Mouse (Mus musculus) bone marrow, adult 2 months (tissue): Measurements from ENCODE around the gene Lrba. TPM values are rescaled to one million over a fixed set of nuclear protein-coding genes. Genes with fewer than 3 reads are reported as not detected.

Source experiments
- H3K27ac ChIP-seq: fragments of 200-500 bp; 2 replicates; pipeline ENCODE4 v1.5.1; 2012; ENCODE audit warnings: low read depth, mild to moderate bottlenecking, control low read depth, inconsistent platforms, low read length; ENCODE audit not compliant: control insufficient read depth, poor library complexity, insufficient read depth
- H3K4me1 ChIP-seq: fragments of 200-500 bp; 2 replicates; pipeline ENCODE4 v1.6.1; 2011; ENCODE audit warnings: low read length; ENCODE audit not compliant: control insufficient read depth, insufficient read depth
- H3K4me3 ChIP-seq: fragments of 200-500 bp; replicated peaks from 2 replicates; pipeline ENCODE3; 2011; ENCODE audit warnings: mild to moderate bottlenecking, low read depth, low read length, control low read depth; ENCODE audit not compliant: control insufficient read depth
- CTCF ChIP-seq: fragments of 200-500 bp; IDR thresholded peaks from 2 replicates; pipeline ENCODE4 v1.5.1; 2011; ENCODE audit warnings: low read length, control low read depth; ENCODE audit not compliant: control insufficient read depth, insufficient read depth
- POLR2A ChIP-seq: fragments of 200-500 bp; IDR thresholded peaks from 2 replicates; pipeline ENCODE4 v1.6.1; 2011; ENCODE audit warnings: low read depth, mild to moderate bottlenecking, control low read depth, low read length, borderline replicate concordance; ENCODE audit not compliant: control insufficient read depth
- WGBS: fragments of 180-500 bp; shearing (Covaris S2); methylation state at CpG from one replicate; pipeline ENCODE4 v1.1.7; 2018; 5-methylcytosine and 5-hydroxymethylcytosine counted together
- polyA plus RNA-seq: library from polyadenylated mRNA; stranded (reverse); fragments of >200 nt; gene quantifications from 2 replicates; pipeline ENCODE4 v1.2.4, GENCODE M21; 2011; ENCODE audit warnings: low replicate concordance; ENCODE audit not compliant: missing spikeins, insufficient read depth, insufficient read length

Lrba gene
- polyA plus RNA-seq, 1 experiment: 12.3 TPM

- Histone ChIP-seq H3K27ac (no peak overlapping the region), H3K4me1 (no peaks in the 10 kb centered on the region; the same call in 1 of the 2 replicates), H3K4me3 (no peak overlapping the region)
- 10% methylated on average over 1 of the region's 1 CpGs for WGBS
- TF ChIP-seq CTCF: no peak
- no peak for TF ChIP-seq POLR2A
Measured at GRCm38 (mm10) chr3:86635940-86636339, 411.5 kb downstream of the Lrba start.

GRCm38 (mm10) chr3:86638552-86639348, 414.3 kb downstream of the Lrba start:
- TF ChIP-seq CTCF (no peak), POLR2A (no peak)
- Histone ChIP-seq H3K4me3 (no peak overlapping the region), H3K27ac (no peak overlapping the region), H3K4me1 (no peaks in the 10 kb centered on the region; the same call in 1 of the 2 replicates)
- WGBS: 79% methylated on average over 2 of the region's 2 CpGs

- TF ChIP-seq POLR2A (no peak), CTCF (no peak)
- Histone ChIP-seq H3K4me3 (no peak overlapping the region), H3K4me1 (no peaks in the 10 kb centered on the region), H3K27ac (no peak overlapping the region)
- WGBS: 80% methylated on average over 5 of the region's 5 CpGs
Measured at GRCm38 (mm10) chr3:86641393-86641792, 416.9 kb downstream of the Lrba start.

GRCm38 (mm10) chr3:86641796-86642195, 417.3 kb downstream of the Lrba start:
- TF ChIP-seq CTCF (no peak), POLR2A (no peak)
- H3K4me3 ChIP-seq: no peak overlapping the region
- no peak overlapping the region for H3K27ac ChIP-seq
- H3K4me1 ChIP-seq: no peaks in the 10 kb centered on the region

- Histone ChIP-seq H3K4me1 (no peaks in the 10 kb centered on the region), H3K27ac (no peak overlapping the region), H3K4me3 (no peak overlapping the region)
- TF ChIP-seq POLR2A: no peak
- no peak for TF ChIP-seq CTCF
- 86% methylated on average over 2 of the region's 2 CpGs for WGBS
Measured at GRCm38 (mm10) chr3:86646771-86647170, 422.3 kb downstream of the Lrba start.

GRCm38 (mm10) chr3:86651006-86651405, 426.5 kb downstream of the Lrba start:
- no peak overlapping the region for H3K4me3 ChIP-seq
- H3K27ac ChIP-seq: no peak overlapping the region
- WGBS: 67% methylated on average over 3 of the region's 3 CpGs
- TF ChIP-seq POLR2A (no peak), CTCF (no peak)
- H3K4me1 ChIP-seq: no peaks in the 10 kb centered on the region

- H3K27ac ChIP-seq: no peak overlapping the region
- WGBS: 87% methylated on average over 5 of the region's 5 CpGs
- H3K4me1 ChIP-seq: no peaks in the 10 kb centered on the region
- TF ChIP-seq CTCF (no peak), POLR2A (no peak)
- no peak overlapping the region for H3K4me3 ChIP-seq
Measured at GRCm38 (mm10) chr3:86659326-86659725, 434.8 kb downstream of the Lrba start.

GRCm38 (mm10) chr3:86664399-86664798, 439.9 kb downstream of the Lrba start:
- H3K27ac ChIP-seq: no peak overlapping the region
- H3K4me3 ChIP-seq: no peak overlapping the region
- H3K4me1 ChIP-seq: no peaks in the 10 kb centered on the region; the same call in 1 of the 2 replicates
- no peak for TF ChIP-seq POLR2A
- no peak for TF ChIP-seq CTCF
- 19% methylated on average over 3 of the region's 3 CpGs for WGBS
